Mouse (Mus musculus) pancreas, adult 10 weeks (tissue): ENCODE results near the gene Trmt112. TPM values are rescaled to one million over a fixed set of nuclear protein-coding genes. Genes with fewer than 3 reads are reported as not detected.

Source experiments
- polyA plus RNA-seq: library from polyadenylated mRNA; stranded (reverse); fragments of 350-450 nt; fragmentation: Illumina TruSeq; extraction: RNeasy Lipid Tissue Mini Kit (QIAGEN cat#74804); gene quantifications from one replicate; pipeline ENCODE4 v1.2.3, GENCODE M21; 2015; ENCODE audit warnings: low read depth, low replicate concordance; ENCODE audit not compliant: insufficient read depth

The Trmt112 gene
- polyA plus RNA-seq, result 23.1 TPM

DNA sequence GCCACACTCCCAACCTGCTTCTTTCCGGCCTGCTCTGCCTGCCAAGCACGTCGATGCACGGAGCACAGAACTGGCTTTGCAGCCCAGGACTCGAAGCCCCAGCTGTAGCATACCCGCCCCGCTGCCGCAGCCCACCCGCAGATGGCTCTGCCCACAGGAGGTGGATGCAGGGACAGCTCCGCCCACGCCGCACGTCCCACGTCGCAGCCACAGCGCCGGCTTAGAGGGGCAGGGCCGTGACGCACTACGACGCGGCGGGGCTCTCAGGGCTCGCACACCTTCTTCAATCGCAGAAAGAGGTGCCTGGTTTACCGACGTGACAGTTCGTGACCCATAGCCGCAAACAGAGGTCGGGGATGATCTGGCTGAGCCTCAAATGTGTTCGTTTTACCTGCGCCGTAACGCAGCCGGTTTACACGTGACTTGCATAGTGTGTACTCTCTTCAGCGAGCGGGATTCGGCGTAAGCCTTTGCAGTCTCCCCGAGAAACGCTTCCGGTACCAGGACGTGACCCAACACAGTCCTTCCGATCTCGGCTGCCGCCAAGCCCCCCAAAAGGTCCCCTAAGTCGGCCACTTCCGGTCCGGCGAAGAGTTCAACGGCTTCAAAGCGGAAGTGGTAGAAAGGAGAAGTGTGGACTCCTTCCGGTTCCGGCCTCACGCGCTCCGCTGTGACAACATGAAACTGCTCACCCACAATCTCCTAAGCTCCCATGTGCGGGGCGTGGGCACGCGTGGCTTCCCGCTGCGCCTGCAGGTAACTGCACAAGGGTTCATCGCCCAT lies at the start of gene Trmt112, which contains the start of gene Prdx5:
Gene Trmt112 (plus strand): TSS at position 192 of the 783 bp plus-strand sequence.
Gene Prdx5 (minus strand): TSS at position 600 of the 783 bp plus-strand sequence.

DNA sequence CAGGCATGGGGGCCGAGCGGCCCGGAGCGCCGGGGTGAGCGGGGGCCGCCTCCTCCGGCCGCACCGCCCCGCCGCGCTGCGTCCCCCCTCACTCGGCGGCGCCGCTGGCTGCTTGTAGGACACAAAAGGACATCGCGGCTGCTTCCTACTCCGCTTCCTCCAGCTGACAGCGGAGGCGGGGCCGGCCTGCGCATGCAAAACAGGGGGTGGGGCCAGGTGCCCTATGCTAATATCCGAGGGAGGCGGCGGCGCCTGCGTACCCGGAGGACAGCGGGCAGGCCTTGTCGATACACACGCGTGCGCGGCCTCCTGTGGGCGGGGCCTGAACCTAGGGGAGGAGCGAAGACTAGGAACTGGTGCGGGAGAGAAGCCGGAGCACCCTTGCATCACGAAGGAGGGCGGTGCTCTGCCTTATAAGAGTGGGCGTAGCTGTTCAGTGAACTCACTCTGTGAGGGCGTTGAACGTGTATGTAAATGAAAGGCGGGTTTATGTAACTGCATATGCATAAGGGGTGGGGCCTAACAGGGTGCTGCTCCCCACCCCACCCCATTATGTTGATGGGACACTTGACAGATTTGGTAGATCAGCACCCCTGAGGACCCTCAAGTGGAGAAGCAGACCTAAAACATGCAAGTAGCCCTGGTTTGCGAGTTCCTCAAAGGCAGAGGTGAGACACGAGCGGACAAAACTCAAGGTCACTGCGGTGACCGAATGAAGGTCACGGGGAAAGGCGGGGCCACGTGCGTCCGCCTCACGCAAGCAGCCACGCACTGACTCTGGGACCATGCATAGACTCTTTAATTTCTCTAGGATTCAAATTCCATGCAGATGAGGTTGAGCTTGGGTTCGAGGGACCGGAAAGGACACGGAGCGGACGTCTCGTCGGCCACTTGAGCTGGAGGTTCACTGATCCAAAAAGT lies 12.4 kb downstream of the Trmt112 start, which contains the start of gene Esrra:
Gene Esrra (minus strand): TSS at position 167 of the 921 bp plus-strand sequence.

DNA sequence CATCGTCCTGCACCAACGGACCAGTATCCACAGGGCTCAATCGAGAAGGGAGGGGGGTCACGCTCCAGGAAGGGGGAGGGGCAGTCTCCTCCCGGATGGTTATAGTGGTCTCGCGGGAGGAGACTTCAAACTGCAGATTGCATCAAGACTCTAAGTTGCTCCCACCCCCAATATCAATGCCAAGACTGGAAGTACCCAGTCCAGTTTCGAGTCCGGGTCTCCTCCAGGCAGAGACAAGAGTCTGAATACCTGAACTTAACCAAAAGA lies 15.7 kb downstream of the Trmt112 start, which contains the start of gene Catsperz:
Gene Catsperz (minus strand): TSS at position 74 of the 267 bp plus-strand sequence.

DNA sequence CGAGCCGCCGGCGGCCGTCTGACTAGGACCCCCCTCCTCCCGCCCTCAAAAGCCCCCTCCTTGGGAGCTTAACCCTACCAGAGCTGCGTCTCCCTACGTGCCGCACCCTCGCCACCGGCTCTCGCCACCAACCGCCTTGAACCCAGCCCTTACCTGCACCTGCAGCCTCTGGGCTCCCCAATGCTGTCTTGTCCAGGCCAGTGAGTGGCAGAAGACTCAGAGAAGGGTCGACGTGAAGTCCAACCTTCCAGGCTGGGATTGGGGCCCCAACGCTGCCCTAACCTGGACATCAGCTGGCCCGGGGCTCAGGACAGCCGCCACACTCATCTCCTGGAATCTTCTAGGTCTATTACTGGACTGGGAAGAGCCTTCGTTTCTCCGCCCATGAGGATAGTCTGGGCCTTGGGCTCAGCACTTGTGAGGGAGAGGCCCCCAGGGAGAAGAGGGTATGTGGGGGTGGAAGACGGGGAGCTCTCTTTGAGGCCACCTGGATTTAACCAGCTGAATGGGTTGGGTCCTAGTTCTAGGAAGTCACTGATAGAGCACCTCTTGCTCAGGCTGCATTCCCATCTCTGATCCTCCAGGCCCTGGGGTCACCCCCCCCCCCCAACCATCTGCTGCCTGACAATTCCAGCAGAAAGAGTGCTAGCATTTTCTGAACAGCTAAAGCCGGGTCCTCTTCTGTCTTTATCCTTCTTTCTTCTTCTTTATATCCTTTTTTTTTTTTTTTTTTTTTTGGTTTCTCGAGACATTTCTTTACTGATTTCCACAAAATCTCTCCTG lies 24.9 kb downstream of the Trmt112 start, which contains the start of gene Kcnk4:
Gene Kcnk4 (minus strand): TSS at position 321 of the 783 bp plus-strand sequence.

DNA sequence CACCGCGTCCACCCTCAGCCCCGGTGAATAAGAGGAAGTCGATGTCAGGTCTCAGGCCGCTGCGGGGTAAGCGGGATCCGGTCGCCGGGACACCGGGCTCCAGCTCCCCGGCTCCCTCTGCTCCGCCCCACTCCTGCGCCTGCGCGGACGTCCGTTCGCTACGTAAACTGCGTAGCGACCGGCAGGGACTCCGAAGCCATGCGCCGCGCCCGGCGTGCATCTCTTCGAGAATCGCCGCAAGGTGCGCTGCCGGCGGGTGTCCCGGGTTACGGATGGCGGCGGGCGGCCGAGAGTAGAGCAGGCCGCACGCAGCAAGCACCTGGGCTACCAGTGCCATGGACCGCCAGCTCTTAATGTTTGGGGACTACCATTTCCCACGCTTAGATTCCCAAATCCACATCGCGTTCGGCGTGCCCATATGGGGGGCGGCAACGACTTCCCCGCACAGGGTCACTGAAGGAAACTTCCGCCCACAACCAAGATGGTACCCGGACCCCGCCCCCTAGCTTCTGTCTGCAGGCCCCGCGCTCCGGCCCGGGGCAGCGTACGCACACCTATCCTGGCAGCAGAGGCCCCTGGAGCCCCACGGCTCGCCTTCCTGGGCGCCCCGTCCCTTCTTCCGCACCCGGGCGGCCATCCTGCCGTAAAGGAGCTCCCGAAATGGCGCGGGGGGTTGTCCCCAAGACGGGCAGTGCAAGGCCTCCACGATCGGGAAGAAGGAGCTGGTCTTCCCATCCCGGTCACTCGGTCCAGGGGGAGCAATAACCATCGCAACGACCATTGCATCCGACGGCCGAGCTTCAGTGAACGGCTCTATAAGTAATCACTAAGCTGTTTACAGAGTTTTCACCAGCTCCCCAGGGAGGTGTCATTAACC lies 32.1 kb downstream of the Trmt112 start, which contains the start of gene Bad:
Gene Bad (plus strand): TSS at position 490 of the 877 bp plus-strand sequence.

DNA sequence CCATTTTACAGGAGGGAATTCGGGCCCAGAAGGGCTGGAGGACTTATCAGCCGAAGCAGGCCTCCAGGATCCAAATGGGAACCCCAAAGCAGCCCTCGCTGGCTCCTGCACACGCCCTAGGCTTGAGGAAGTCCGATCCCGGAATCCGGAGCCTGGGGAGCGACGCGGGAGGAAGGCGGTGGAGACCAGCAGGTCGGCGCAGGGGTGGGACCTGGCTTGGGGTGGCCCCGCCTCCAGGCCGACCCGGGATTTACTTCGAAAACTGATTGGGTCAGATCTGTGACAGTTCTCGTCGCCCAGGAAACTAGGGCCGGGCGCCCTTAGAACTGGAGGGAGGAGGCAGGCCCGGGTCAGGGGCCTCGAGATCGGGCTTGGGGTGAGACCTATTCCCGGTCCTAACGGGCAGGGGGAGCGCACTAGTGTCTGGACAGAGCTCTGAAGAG lies 32.8 kb downstream of the Trmt112 start, which contains the start of gene Gpr137:
Gene Gpr137 (minus strand): TSS at position 232 of the 443 bp plus-strand sequence.

Other genes starting within 250 kb of the Trmt112 start
- 5.0 TPM for gene Rps6ka4, start 69.1 kb upstream of the Trmt112 start, polyA plus RNA-seq
- gene Ccdc88b, start 51.5 kb upstream of the Trmt112 start, polyA plus RNA-seq, result 1.2 TPM
- 34.0 TPM for gene Prdx5, start 408 bp downstream of the Trmt112 start, polyA plus RNA-seq
- gene Esrra, start 12.1 kb downstream of the Trmt112 start, polyA plus RNA-seq, result 7.1 TPM
- not detected for gene Catsperz, start 15.7 kb downstream of the Trmt112 start, polyA plus RNA-seq
- not detected for gene Kcnk4, start 24.8 kb downstream of the Trmt112 start, polyA plus RNA-seq
- 7.5 TPM for gene Bad, start 32.2 kb downstream of the Trmt112 start, polyA plus RNA-seq
- 29.3 TPM for gene Gpr137, start 32.8 kb downstream of the Trmt112 start, polyA plus RNA-seq
- 50.5 TPM for gene Ppp1r14b, start 65.3 kb downstream of the Trmt112 start, polyA plus RNA-seq
- gene Plcb3, start 66.8 kb downstream of the Trmt112 start, polyA plus RNA-seq, result 13.1 TPM
- 89.4 TPM for gene Fkbp2, start 70.8 kb downstream of the Trmt112 start, polyA plus RNA-seq
- gene Vegfb, start 78.0 kb downstream of the Trmt112 start, polyA plus RNA-seq, result 14.7 TPM
- gene Dnajc4, start 82.9 kb downstream of the Trmt112 start, polyA plus RNA-seq, result 15.7 TPM
- gene Nudt22, start 86.4 kb downstream of the Trmt112 start, polyA plus RNA-seq, result 47.9 TPM
- gene Trpt1, start 86.4 kb downstream of the Trmt112 start, polyA plus RNA-seq, result 6.4 TPM
- 2.3 TPM for gene Fermt3, start 109.8 kb downstream of the Trmt112 start, polyA plus RNA-seq
- gene Stip1, start 130.3 kb downstream of the Trmt112 start, polyA plus RNA-seq, result 15.0 TPM
- 9.8 TPM for gene Macrod1, start 147.1 kb downstream of the Trmt112 start, polyA plus RNA-seq
- 0.54 TPM for gene Flrt1, start 196.0 kb downstream of the Trmt112 start, polyA plus RNA-seq